ENCODE assay signal across 9 mouse cellular contexts in the genomic region with DNA sequence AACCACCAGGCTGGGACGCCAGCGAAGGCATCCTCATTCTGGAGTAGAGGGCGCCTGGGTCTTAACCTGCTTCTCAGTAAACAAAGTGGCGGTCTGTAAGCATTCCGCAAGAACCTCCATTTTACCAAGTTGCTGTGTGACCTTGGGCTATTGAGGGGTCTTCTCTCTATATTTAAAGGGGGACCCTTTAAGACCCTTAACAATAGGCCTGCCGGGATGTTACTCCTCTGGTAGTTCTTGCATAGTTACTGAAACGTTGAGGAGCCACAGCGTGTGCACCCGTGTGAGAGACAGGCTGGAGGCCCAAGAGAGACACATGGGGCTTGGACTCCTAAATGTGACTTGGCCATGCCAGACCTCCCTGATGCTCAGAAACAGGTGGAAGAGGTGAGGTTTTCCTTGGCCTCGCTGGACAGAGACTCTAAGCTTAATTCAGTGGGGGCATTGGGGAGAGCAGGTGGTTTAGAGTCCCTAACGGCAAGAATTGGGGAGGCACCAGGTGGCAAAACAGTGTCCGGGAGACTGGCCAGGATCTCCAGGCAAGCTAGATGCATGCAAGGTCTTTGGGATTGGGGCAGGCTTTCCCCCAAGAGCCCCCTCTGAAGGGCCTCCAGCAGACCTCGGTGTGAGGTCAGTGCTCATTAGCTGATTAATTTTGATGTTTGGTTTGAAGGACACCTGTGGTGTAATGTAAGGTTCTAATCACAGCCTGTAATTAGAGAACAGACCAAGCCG. TPM values are rescaled to one million over a fixed set of nuclear protein-coding genes. Genes with fewer than 3 reads are reported as not detected.
A peak's percentile ranks its signal among the peaks of the same experiment; 100 is the strongest.
DNase-seq lines count a peak whose midpoint lies in the region; ATAC-seq and TF ChIP-seq lines count a peak whose summit lies in the region.
"Had no signal": no experiment of that assay in that cellular context is flagged by ENCODE, and none has a peak within 500 bp of the region (broad histone marks: within the 10 kb centered on the region; RNA-seq: fewer than 3 reads in every experiment).

No protein-coding gene starts in this region.

- H3K27ac ChIP-seq in hindbrain, postnatal 0 days: peak overlapping the region; percentile 92; the same call in 1 of the 2 replicates
- peak overlapping the region; percentile 95; the same call in 1 of the 2 replicates for H3K27ac ChIP-seq in neural tube, embryonic 12.5 days

- H3K9me3 ChIP-seq in megakaryocyte, embryonic 14.5 days: no peaks in the 10 kb centered on the region
- no peaks in the 10 kb centered on the region for H3K9me3 ChIP-seq in hindbrain, postnatal 0 days (ENCODE audit: low read length)
- H3K9me3 ChIP-seq in neural tube, embryonic 12.5 days: no peaks in the 10 kb centered on the region

- H3K9ac ChIP-seq in hindbrain, postnatal 0 days (replicated peaks; ENCODE audit: low read length): peak overlapping the region; percentile 95; the same call in 1 of the 2 replicates
- H3K9ac ChIP-seq in neural tube, embryonic 12.5 days: peak overlapping the region; percentile 95

- peak; percentile 74 to 76 for DNase-seq in cerebellum, postnatal 25 days
- DNase-seq in hindbrain, postnatal 0 days (ENCODE audit: low spot score): peak; percentile 62
- no peak for DNase-seq in right cerebral cortex, postnatal 36 days (ENCODE audit: low spot score in 2 of 2)
- DNase-seq in frontal cortex, adult 2 months (ENCODE audit: extremely low spot score in 1 of 2, low spot score in 1 of 2): no peak
- DNase-seq in layer of hippocampus, postnatal 14 days (ENCODE audit: low spot score in 2 of 2): no peak

- H3K4me2 ChIP-seq in hindbrain, postnatal 0 days (ENCODE audit: low read depth, low read length): peak overlapping the region; percentile 88
- H3K4me2 ChIP-seq in neural tube, embryonic 12.5 days (replicated peaks): peak overlapping the region; percentile 92

- H3K36me3 ChIP-seq in megakaryocyte, embryonic 14.5 days (replicated peaks; ENCODE audit: low read length): peaks cover 31% of the 10 kb centered on the region
- no peaks in the 10 kb centered on the region for H3K36me3 ChIP-seq in hindbrain, postnatal 0 days (ENCODE audit: insufficient read depth, low read length)
- H3K36me3 ChIP-seq in neural tube, embryonic 12.5 days: peaks cover 16% of the 10 kb centered on the region

- no peak for TF ChIP-seq CTCF in hindbrain, postnatal 0 days (IDR thresholded peaks at IDR 0.05; ENCODE audit: low read depth)

- WGBS in hindbrain, postnatal 0 days: 8% methylated on average over 14 of the region's 14 CpGs
- 2% methylated on average over 14 of the region's 14 CpGs for WGBS in neural tube, embryonic 12.5 days

- ATAC-seq in megakaryocyte, adult 5-6 weeks (ENCODE audit: poor library complexity, severe bottlenecking): no peak
- ATAC-seq in hindbrain, postnatal 0 days: no peak
- no peak for ATAC-seq in neural tube, embryonic 12.5 days (ENCODE audit: low FRiP score, low read depth)

- H3K27me3 ChIP-seq in megakaryocyte, embryonic 14.5 days (replicated peaks): no peaks in the 10 kb centered on the region
- no peaks in the 10 kb centered on the region for H3K27me3 ChIP-seq in hindbrain, postnatal 0 days (ENCODE audit: insufficient read depth, low read length)
- no peaks in the 10 kb centered on the region for H3K27me3 ChIP-seq in neural tube, embryonic 12.5 days (replicated peaks)

- H3K4me3 ChIP-seq in megakaryocyte, embryonic 14.5 days (replicated peaks): peak overlapping the region; percentile 96
- peak overlapping the region; percentile 89 for H3K4me3 ChIP-seq in hindbrain, postnatal 0 days (ENCODE audit: low read length)
- H3K4me3 ChIP-seq in neural tube, embryonic 12.5 days: peak overlapping the region; percentile 91

- peaks cover 79% of the 10 kb centered on the region for H3K4me1 ChIP-seq in megakaryocyte, embryonic 14.5 days
- peaks cover 15% of the 10 kb centered on the region for H3K4me1 ChIP-seq in hindbrain, postnatal 0 days (ENCODE audit: insufficient read depth, low read length)
- peaks cover 43% of the 10 kb centered on the region for H3K4me1 ChIP-seq in neural tube, embryonic 12.5 days

RNA-seq across cellular contexts. Expression of a gene that starts 1.8 kb away (rescaled TPM):
- polyA plus RNA-seq in megakaryocyte, embryonic 14.5 days (2012; ENCODE audit: insufficient read depth, low replicate concordance): 3,567 and 8,363 TPM in 2 replicates
- total RNA-seq in megakaryocyte, adult 5-6 weeks (2015): 159 and 170 TPM in 2 replicates
- 89.8 and 99.6 TPM in 2 replicates for total RNA-seq in megakaryocyte, adult 5-6 weeks (2017)
- 142 and 170 TPM in 2 replicates for total RNA-seq in hindbrain, postnatal 0 days (2014; rRNA removed)
- polyA plus RNA-seq in hindbrain, postnatal 0 days (2015; fragmentation: Nextera tagmentation; extraction: Ambion mirVana): 130 and 145 TPM in 2 replicates
- polyA plus RNA-seq in neural tube, embryonic 12.5 days (2016; fragmentation: Nextera tagmentation; extraction: Ambion mirVana): 196 and 214 TPM in 2 replicates
- polyA plus RNA-seq in frontal cortex, adult 2 months (2012; rRNA removed): 66.0 and 78.8 TPM in 2 replicates
- 10 to 100 TPM; 31.3 to 32.7 TPM for total RNA-seq in layer of hippocampus, postnatal 14 days (2021)

RNA-seq across cellular contexts. Expression of a gene that starts 7.5 kb away (rescaled TPM):
- polyA plus RNA-seq in megakaryocyte, embryonic 14.5 days (2012; ENCODE audit: insufficient read depth, low replicate concordance): 81.1 and 284 TPM in 2 replicates
- 58.0 and 63.8 TPM in 2 replicates for total RNA-seq in megakaryocyte, adult 5-6 weeks (2015)
- total RNA-seq in megakaryocyte, adult 5-6 weeks (2017): 55.4 and 62.9 TPM in 2 replicates
- total RNA-seq in hindbrain, postnatal 0 days (2014; rRNA removed): 50.2 and 59.6 TPM in 2 replicates
- 92.7 and 95.3 TPM in 2 replicates for polyA plus RNA-seq in hindbrain, postnatal 0 days (2015; fragmentation: Nextera tagmentation; extraction: Ambion mirVana)
- polyA plus RNA-seq in neural tube, embryonic 12.5 days (2016; fragmentation: Nextera tagmentation; extraction: Ambion mirVana): 25.0 and 30.9 TPM in 2 replicates
- polyA plus RNA-seq in frontal cortex, adult 2 months (2012; rRNA removed): 83.9 and 84.2 TPM in 2 replicates
- 10 to 100 TPM; 65.6 to 65.9 TPM for total RNA-seq in layer of hippocampus, postnatal 14 days (2021)

RNA-seq across cellular contexts. Expression of a gene that starts 36.9 kb away (rescaled TPM):
- polyA plus RNA-seq in megakaryocyte, embryonic 14.5 days (2012; ENCODE audit: insufficient read depth, low replicate concordance): not detected in 2 replicates
- not detected in 2 replicates for total RNA-seq in megakaryocyte, adult 5-6 weeks (2015)
- total RNA-seq in megakaryocyte, adult 5-6 weeks (2017): not detected in 2 replicates
- 34.3 and 38.8 TPM in 2 replicates for total RNA-seq in hindbrain, postnatal 0 days (2014; rRNA removed)
- 8.7 and 10.1 TPM in 2 replicates for polyA plus RNA-seq in hindbrain, postnatal 0 days (2015; fragmentation: Nextera tagmentation; extraction: Ambion mirVana)
- 2.7 and 3.4 TPM in 2 replicates for polyA plus RNA-seq in neural tube, embryonic 12.5 days (2016; fragmentation: Nextera tagmentation; extraction: Ambion mirVana)
- 39.8 and 50.2 TPM in 2 replicates for polyA plus RNA-seq in frontal cortex, adult 2 months (2012; rRNA removed)
- 10 to 100 TPM; 10.7 to 19.3 TPM for total RNA-seq in layer of hippocampus, postnatal 14 days (2021)
- total RNA-seq: hematopoietic stem cell, adult 5-6 weeks had no signal

Comparison
In these comparisons a context has a peak if more than half of its experiments do, and no peak if none do; other contexts are left out.
1. DNase-seq: peak in cerebellum, postnatal 25 days (2 of 2) and hindbrain, postnatal 0 days (single experiment); none in right cerebral cortex, postnatal 36 days (0 of 2), frontal cortex, adult 2 months (0 of 2) and layer of hippocampus, postnatal 14 days (0 of 2).
2. RNA of a gene that starts 1.8 kb away (polyA plus RNA-seq): 3,567 to 8,363 TPM in megakaryocyte, embryonic 14.5 days; 196 to 214 TPM in neural tube, embryonic 12.5 days, 130 to 145 TPM in hindbrain, postnatal 0 days and 66.0 to 78.8 TPM in frontal cortex, adult 2 months; every median in the first group is over 10 times any median in the second.
3. Peak in every context shown above with its lines, with median percentiles within 50 percentile points of each other: H3K4me3 ChIP-seq.